12 mouse cellular contexts compared by ENCODE assay signal in genomic region chr13:60015854-60016366, GRCm38 (mm10).
DNase-seq lines count a peak whose midpoint lies in the region; ATAC-seq and TF ChIP-seq lines count a peak whose summit lies in the region.
"Had no signal": no experiment of that assay in that cellular context is flagged by ENCODE, and none has a peak within 500 bp of the region (broad histone marks: within the 10 kb centered on the region; RNA-seq: fewer than 3 reads in every experiment).

No protein-coding gene starts in this region.

- no peak for TF ChIP-seq CTCF in stomach, postnatal 0 days (IDR thresholded peaks at IDR 0.05; ENCODE audit: low read depth)

- no peak for TF ChIP-seq EP300 in stomach, postnatal 0 days (optimal IDR thresholded peaks at IDR 0.05)

- no peaks in the 10 kb centered on the region for H3K36me3 ChIP-seq in heart, embryonic 13.5 days
- no peaks in the 10 kb centered on the region for H3K36me3 ChIP-seq in stomach, postnatal 0 days (ENCODE audit: control insufficient read depth, insufficient read depth, low read length)
- H3K36me3 ChIP-seq: G1E had no signal

- DNase-seq in ovary, adult 18-20 months (ENCODE audit: low spot score): peak; percentile 40
- DNase-seq in ovary, postnatal 10 days (ENCODE audit: low spot score): no peak
- peak; percentile 61 to 83 for DNase-seq in kidney, postnatal 25 days
- no peak for DNase-seq in stomach, postnatal 0 days (ENCODE audit: low spot score)
- no peak for DNase-seq in layer of hippocampus, adult 11-12 months (ENCODE audit: low spot score)
- DNase-seq in ovary, postnatal 14 days (ENCODE audit: low spot score): no peak
- no peak for DNase-seq in cerebellum, adult 18-20 months
- DNase-seq: cerebellum, adult 8-10 months; right cerebral cortex, postnatal 4 days had no signal

- peaks cover 31% of the 10 kb centered on the region for H3K4me1 ChIP-seq in heart, embryonic 13.5 days
- H3K4me1 ChIP-seq in stomach, postnatal 0 days (replicated peaks; ENCODE audit: control insufficient read depth, insufficient read depth): peaks cover 6% of the 10 kb centered on the region

- ATAC-seq in heart, embryonic 13.5 days (ENCODE audit: extremely low read depth, insufficient number of reproducible peaks, low FRiP score, low TSS enrichment): no peak
- peak; percentile 39; the same call in 1 of the 2 replicates for ATAC-seq in stomach, postnatal 0 days (ENCODE audit: low FRiP score, low TSS enrichment)

- WGBS in heart, embryonic 13.5 days: 57% methylated on average over 8 of the region's 8 CpGs
- WGBS in stomach, postnatal 0 days: 39% methylated on average over 8 of the region's 8 CpGs

- H3K4me3 ChIP-seq in heart, embryonic 13.5 days: no peak overlapping the region
- H3K4me3 ChIP-seq in stomach, postnatal 0 days (ENCODE audit: low read depth, low read length): no peak overlapping the region
- H3K4me3 ChIP-seq: left cerebral cortex, adult 2 months had no signal

- H3K4me2 ChIP-seq in heart, embryonic 13.5 days: no peak overlapping the region
- no peak overlapping the region for H3K4me2 ChIP-seq in stomach, postnatal 0 days (replicated peaks; ENCODE audit: low read depth)

- H3K9ac ChIP-seq in heart, embryonic 13.5 days: no peak overlapping the region
- H3K9ac ChIP-seq in stomach, postnatal 0 days (ENCODE audit: low read length): no peak overlapping the region

- no peaks in the 10 kb centered on the region for H3K27me3 ChIP-seq in heart, embryonic 13.5 days (replicated peaks)
- no peaks in the 10 kb centered on the region for H3K27me3 ChIP-seq in stomach, postnatal 0 days (ENCODE audit: control insufficient read depth, insufficient read depth, low read length)

- H3K27ac ChIP-seq in heart, embryonic 13.5 days (replicated peaks): 0 out of 2 replicates have a peak overlapping the region, but pooled peaks have one; percentile 7
- peak overlapping the region; percentile 74 for H3K27ac ChIP-seq in stomach, postnatal 0 days (replicated peaks)
- H3K27ac ChIP-seq: left cerebral cortex, adult 2 months had no signal

- H3K9me3 ChIP-seq in heart, embryonic 13.5 days: no peaks in the 10 kb centered on the region
- no peaks in the 10 kb centered on the region for H3K9me3 ChIP-seq in stomach, postnatal 0 days (ENCODE audit: control insufficient read depth, low read length)

Comparison
In these comparisons a context has a peak if more than half of its experiments do, and no peak if none do; other contexts are left out.
1. DNase-seq: peak in ovary, adult 18-20 months (single experiment) and kidney, postnatal 25 days (2 of 2); none in ovary, postnatal 10 days (single experiment), stomach, postnatal 0 days (single experiment), layer of hippocampus, adult 11-12 months (single experiment), ovary, postnatal 14 days (single experiment) and cerebellum, adult 18-20 months (0 of 2).